Comparison of ENCODE assay signal across 15 mouse cellular contexts in the genomic region with DNA sequence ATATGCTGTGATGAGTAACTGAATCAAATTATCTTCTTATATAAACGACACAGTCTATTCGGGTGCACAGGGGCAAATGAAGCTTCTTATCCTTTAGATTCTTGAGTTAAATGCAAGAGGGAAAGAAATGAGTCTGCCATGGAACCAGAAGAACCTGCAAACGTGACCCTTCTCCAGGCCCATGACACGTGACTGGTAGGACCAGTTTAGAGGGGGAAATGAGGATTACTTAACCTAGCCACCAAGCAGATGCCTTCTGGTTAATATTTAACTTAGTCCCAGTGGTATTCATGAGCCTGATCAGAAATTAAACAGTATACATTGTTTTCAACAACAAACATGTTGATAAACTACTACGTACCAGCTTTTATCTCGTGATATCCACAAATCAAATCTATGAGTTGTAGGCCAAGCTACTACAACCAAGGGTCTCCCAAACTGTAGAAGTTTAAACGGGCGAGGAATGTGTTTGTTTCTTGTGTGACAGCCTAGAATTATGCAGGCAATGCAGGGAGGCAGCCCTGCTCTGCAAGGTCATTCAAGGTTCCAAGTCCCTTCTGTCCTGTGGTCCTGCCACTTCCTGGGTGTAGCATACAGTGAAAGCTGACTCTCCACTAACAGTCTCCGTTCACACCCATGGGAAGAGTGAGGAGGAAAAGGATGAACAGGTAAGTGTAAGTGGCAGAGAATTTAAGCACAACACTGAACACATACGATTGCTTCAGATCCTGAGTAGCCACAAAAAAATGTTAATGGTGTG.
DNase-seq lines count a peak whose midpoint lies in the region; ATAC-seq and TF ChIP-seq lines count a peak whose summit lies in the region.
"Had no signal": no experiment of that assay in that cellular context is flagged by ENCODE, and none has a peak within 500 bp of the region (broad histone marks: within the 10 kb centered on the region; RNA-seq: fewer than 3 reads in every experiment).

No protein-coding gene starts in this region.

- no peak overlapping the region for H3K4me3 ChIP-seq in lung, embryonic 14.5 days (ENCODE audit: low read depth, low read length)
- H3K4me3 ChIP-seq in kidney, adult 2 months (ENCODE audit: insufficient read depth, low read depth, low read length), result no peak overlapping the region
- no peak overlapping the region for H3K4me3 ChIP-seq in stomach, embryonic 16.5 days (replicated peaks; ENCODE audit: low read length)
- H3K4me3 ChIP-seq: embryonic facial prominence, embryonic 10.5 days had no signal

- H3K9ac ChIP-seq in lung, embryonic 14.5 days, result no peak overlapping the region
- H3K9ac ChIP-seq in stomach, embryonic 16.5 days (ENCODE audit: low read length), result no peak overlapping the region

- H3K9me3 ChIP-seq in lung, embryonic 14.5 days (ENCODE audit: low read depth, low read length), result no peaks in the 10 kb centered on the region
- no peaks in the 10 kb centered on the region for H3K9me3 ChIP-seq in stomach, embryonic 16.5 days (replicated peaks; ENCODE audit: control insufficient read depth, low read length)
- H3K9me3 ChIP-seq: embryonic facial prominence, embryonic 10.5 days had no signal

- H3K27ac ChIP-seq in lung, embryonic 14.5 days (ENCODE audit: low read depth), result no peak overlapping the region; the same call in 1 of the 2 replicates
- H3K27ac ChIP-seq in kidney, adult 2 months (ENCODE audit: insufficient read depth, low read depth, low read length), result peak overlapping the region; percentile 67
- H3K27ac ChIP-seq in stomach, embryonic 16.5 days (ENCODE audit: low read length), result peak overlapping the region; percentile 37
- H3K27ac ChIP-seq: embryonic facial prominence, embryonic 10.5 days had no signal

- no peaks in the 10 kb centered on the region for H3K27me3 ChIP-seq in lung, embryonic 14.5 days (ENCODE audit: insufficient read depth, low read length)
- no peaks in the 10 kb centered on the region for H3K27me3 ChIP-seq in kidney, adult 2 months (replicated peaks; ENCODE audit: control insufficient read depth, insufficient read depth, low read length)
- H3K27me3 ChIP-seq in stomach, embryonic 16.5 days (ENCODE audit: control insufficient read depth, insufficient read depth, low read length), result no peaks in the 10 kb centered on the region

- H3K4me2 ChIP-seq in lung, embryonic 14.5 days, result no peak overlapping the region
- H3K4me2 ChIP-seq in stomach, embryonic 16.5 days (ENCODE audit: low read depth, low read length), result no peak overlapping the region

- TF ChIP-seq CTCF in lung, embryonic 14.5 days (IDR thresholded peaks at IDR 0.05; ENCODE audit: low read depth), result no peak
- TF ChIP-seq CTCF in kidney, adult 2 months (conservative IDR thresholded peaks at IDR 0.05; ENCODE audit: insufficient read depth, insufficient read length, low read depth, low read length), result no peak

- TF ChIP-seq POLR2A in kidney, adult 2 months (IDR thresholded peaks at IDR 0.05; ENCODE audit: low read depth, low read length), result no peak

- 50% methylated on average over 10 of the region's 10 CpGs for WGBS in lung, embryonic 14.5 days
- 40% methylated on average over 10 of the region's 10 CpGs for WGBS in kidney, adult 2 months
- 47% methylated on average over 10 of the region's 10 CpGs for WGBS in stomach, embryonic 16.5 days

- no peaks in the 10 kb centered on the region for H3K36me3 ChIP-seq in lung, embryonic 14.5 days (ENCODE audit: insufficient read depth)
- no peaks in the 10 kb centered on the region for H3K36me3 ChIP-seq in kidney, adult 2 months (ENCODE audit: control insufficient read depth, insufficient read depth, low read length)
- H3K36me3 ChIP-seq in stomach, embryonic 16.5 days (ENCODE audit: control insufficient read depth, insufficient read depth, low read length), result no peaks in the 10 kb centered on the region
- H3K36me3 ChIP-seq: embryonic facial prominence, embryonic 10.5 days had no signal

- no peak for ATAC-seq in lung, embryonic 14.5 days (ENCODE audit: insufficient read depth)
- ATAC-seq in stomach, embryonic 16.5 days (ENCODE audit: insufficient read depth, low FRiP score), result peak; percentile 81

- peak; percentile 37 for DNase-seq in lung, embryonic 14.5 days
- no peak for DNase-seq in lung, postnatal 14 days
- DNase-seq in kidney, adult 2 months, result peak; percentile 67
- DNase-seq in kidney, postnatal 36 days, result peak; percentile 31 to 65
- no peak for DNase-seq in urinary bladder, adult 2 months (ENCODE audit: low spot score)
- DNase-seq in left cerebral cortex, postnatal 25 days (ENCODE audit: low spot score in 2 of 2), result no peak
- DNase-seq in heart, adult 8-10 months (ENCODE audit: low spot score), result no peak
- DNase-seq: adrenal gland, postnatal 10 days; B cell, adult 2 months; cerebellum, adult 9-11 months; gastrocnemius, postnatal 14 days; right cerebral cortex, postnatal 14 days; thymus, postnatal 36 days had no signal

- no peaks in the 10 kb centered on the region for H3K4me1 ChIP-seq in lung, embryonic 14.5 days (ENCODE audit: insufficient read depth)
- peaks cover 17% of the 10 kb centered on the region for H3K4me1 ChIP-seq in kidney, adult 2 months (ENCODE audit: control insufficient read depth, insufficient read depth, low read length)
- no peaks in the 10 kb centered on the region for H3K4me1 ChIP-seq in stomach, embryonic 16.5 days (ENCODE audit: control insufficient read depth, insufficient read depth, low read length)

- intact Hi-C loops in left cerebral cortex, postnatal 25 days (cut with DNase I), result no loop called here

Comparison
In these comparisons a context has a peak if more than half of its experiments do, and no peak if none do; other contexts are left out.
1. DNase-seq: peak in lung, embryonic 14.5 days (single experiment), kidney, adult 2 months (single experiment) and kidney, postnatal 36 days (2 of 2); none in lung, postnatal 14 days (single experiment), urinary bladder, adult 2 months (single experiment), left cerebral cortex, postnatal 25 days (0 of 2) and heart, adult 8-10 months (single experiment).